Mouse (Mus musculus) neural tube, embryonic 13.5 days (tissue): ENCODE measurements around the gene Upk3a. TPM values are rescaled to one million over a fixed set of nuclear protein-coding genes. Genes with fewer than 3 reads are reported as not detected.

Experiments used
- polyA plus RNA-seq: library from polyadenylated mRNA; unstranded; fragments of >200 nt; fragmentation: Nextera tagmentation; extraction: Ambion mirVana; gene quantifications from 2 replicates; pipeline ENCODE4 v1.2.1, GENCODE M21; 2015

Upk3a gene
- polyA plus RNA-seq, 1 experiment from 2014 or later: 0.59 TPM

Other genes starting within 250 kb of the Upk3a start
- gene Phf21b, start 161.1 kb upstream of the Upk3a start, polyA plus RNA-seq: 11.5 and 12.6 TPM in 2 replicates
- 0.87 and 0.88 TPM in 2 replicates for gene Gm29666, start 97.1 kb upstream of the Upk3a start, polyA plus RNA-seq
- 27.4 and 30.7 TPM in 2 replicates for gene Nup50, start 93.7 kb upstream of the Upk3a start, polyA plus RNA-seq
- 17.4 and 18.8 TPM in 2 replicates for gene 5031439G07Rik, start 28.6 kb upstream of the Upk3a start, polyA plus RNA-seq
- 25.6 and 28.2 TPM in 2 replicates for gene Fam118a, start 11.8 kb downstream of the Upk3a start, polyA plus RNA-seq
- gene Smc1b, start 114.8 kb downstream of the Upk3a start, polyA plus RNA-seq: not detected in 2 replicates
- 0.34 and 0.57 TPM in 2 replicates for gene Ribc2, start 114.9 kb downstream of the Upk3a start, polyA plus RNA-seq
- gene Fbln1, start 188.8 kb downstream of the Upk3a start, polyA plus RNA-seq: 71.0 and 77.0 TPM in 2 replicates